Mouse (Mus musculus) ES-Bruce4 (cell line): ENCODE results near the gene Katnal1.

Experiments used
- CTCF ChIP-seq: IDR thresholded peaks from one replicate; pipeline ENCODE4 v1.8.1; 2011; ENCODE audit warnings: low read depth, low read length
- EP300 ChIP-seq: IDR thresholded peaks from 2 replicates; pipeline ENCODE4 v1.6.1; 2011; ENCODE audit warnings: low read depth, low read length; ENCODE audit not compliant: insufficient read depth
- POLR2A ChIP-seq: IDR thresholded peaks from one replicate; pipeline ENCODE4 v1.8.1; 2011; ENCODE audit warnings: low read length; ENCODE audit not compliant: insufficient read depth

GRCm38 (mm10) chr5:148942305-148942704, 13.2 kb upstream of the Katnal1 start:
- peak; percentile 56 for TF ChIP-seq CTCF
- no peak for TF ChIP-seq POLR2A
- TF ChIP-seq EP300: no peak
